Mouse (Mus musculus) neural tube, embryonic 12.5 days (tissue): Measurements from ENCODE around the gene Baz2a. TPM values are rescaled to one million over a fixed set of nuclear protein-coding genes. Genes with fewer than 3 reads are reported as not detected.
"Not testable (repeated sequence)": the region's sequence is repeated elsewhere in the genome, so short reads cannot be mapped to it uniquely, and the experiment has no call there.

Experiments used
- ATAC-seq: fragments of 200-750 bp; cut with Nextera tagmentation; 2 replicates; pipeline ENCODE4 v1.8.0; 2017; ENCODE audit warnings: low read depth, mild to moderate bottlenecking, moderate TSS enrichment, moderate library complexity; ENCODE audit not compliant: low FRiP score
- H3K27ac ChIP-seq: fragments of 300-500 bp; sonication (generic); 2 replicates; pipeline ENCODE4 v1.5.1; 2016
- H3K27me3 ChIP-seq: fragments of 300-500 bp; sonication (generic); replicated peaks from 2 replicates; pipeline ENCODE4 v1.6.1; 2016; ENCODE audit warnings: mild to moderate bottlenecking
- H3K36me3 ChIP-seq: fragments of 300-500 bp; sonication (generic); 2 replicates; pipeline ENCODE4 v1.6.1; 2016; ENCODE audit warnings: mild to moderate bottlenecking
- H3K4me1 ChIP-seq: fragments of 300-500 bp; sonication (generic); 2 replicates; pipeline ENCODE4 v1.6.1; 2016
- H3K4me2 ChIP-seq: fragments of 300-500 bp; sonication (generic); replicated peaks from 2 replicates; pipeline ENCODE4 v1.6.1; 2016; ENCODE audit warnings: mild to moderate bottlenecking
- H3K4me3 ChIP-seq: fragments of 300-500 bp; sonication (generic); 2 replicates; pipeline ENCODE4 v1.5.1; 2016
- H3K9ac ChIP-seq: fragments of 300-500 bp; sonication (generic); 2 replicates; pipeline ENCODE4 v1.6.1; 2016; ENCODE audit warnings: mild to moderate bottlenecking
- H3K9me3 ChIP-seq: fragments of 300-500 bp; sonication (generic); 2 replicates; pipeline ENCODE4 v1.6.1; 2016; ENCODE audit warnings: mild to moderate bottlenecking
- WGBS: fragments of 180-500 bp; shearing (Covaris S2); methylation state at CpG from one replicate; pipeline ENCODE4 v1.1.7; 2016; 5-methylcytosine and 5-hydroxymethylcytosine counted together
- polyA plus RNA-seq: library from polyadenylated mRNA; unstranded; fragments of >200 nt; fragmentation: Nextera tagmentation; extraction: Ambion mirVana; gene quantifications from 2 replicates; pipeline ENCODE4 v1.2.1, GENCODE M21; 2016

Baz2a gene
- polyA plus RNA-seq, 1 experiment from 2014 or later, result 12.2 TPM

- no peaks in the 10 kb centered on the region for H3K9me3 ChIP-seq
- H3K36me3 ChIP-seq, result peaks cover 6% of the 10 kb centered on the region; the same call in 1 of the 2 replicates
- under 1% methylated on average over 62 of the region's 62 CpGs for WGBS
- ATAC-seq, result peak; percentile 59
- no peaks in the 10 kb centered on the region for H3K27me3 ChIP-seq
- peak overlapping the region; percentile 67 for H3K4me2 ChIP-seq
- peak overlapping the region; percentile 72 for H3K4me3 ChIP-seq
- peaks cover 23% of the 10 kb centered on the region for H3K4me1 ChIP-seq
- H3K27ac ChIP-seq, result peak overlapping the region; percentile 97
- peak overlapping the region; percentile 93 for H3K9ac ChIP-seq
These were observed 32.0 kb upstream of the Baz2a start for GRCm38 (mm10) chr10:128059207-128059981.

- no peak for ATAC-seq
- no peaks in the 10 kb centered on the region for H3K9me3 ChIP-seq
- H3K27me3 ChIP-seq, result no peaks in the 10 kb centered on the region
- H3K4me1 ChIP-seq, result peaks cover 23% of the 10 kb centered on the region
- H3K36me3 ChIP-seq, result peaks cover 6% of the 10 kb centered on the region; the same call in 1 of the 2 replicates
- no peak overlapping the region for H3K27ac ChIP-seq
- peak overlapping the region; percentile 93 for H3K9ac ChIP-seq
- 92% methylated on average over 5 of the region's 5 CpGs for WGBS
- no peak overlapping the region; the same call in 1 of the 2 replicates for H3K4me3 ChIP-seq
- H3K4me2 ChIP-seq, result peak overlapping the region; percentile 67
These were observed 30.3 kb upstream of the Baz2a start for GRCm38 (mm10) chr10:128061109-128061508.

- Histone ChIP-seq H3K27me3 (no peaks in the 10 kb centered on the region), H3K36me3 (peaks cover 6% of the 10 kb centered on the region; the same call in 1 of the 2 replicates), H3K9me3 (no peaks in the 10 kb centered on the region), H3K4me3 (no peak overlapping the region), H3K4me2 (no peak overlapping the region), H3K27ac (no peak overlapping the region), H3K4me1 (peaks cover 23% of the 10 kb centered on the region), H3K9ac (no peak overlapping the region)
- ATAC-seq, result no peak
- WGBS, result 95% methylated on average over 6 of the region's 6 CpGs
These were observed 29.0 kb upstream of the Baz2a start for GRCm38 (mm10) chr10:128062221-128062989.

GRCm38 (mm10) chr10:128066072-128066471 lies 25.3 kb upstream of the Baz2a start:
- ATAC-seq, result no peak
- 83% methylated on average over 5 of the region's 5 CpGs for WGBS
- H3K4me3 ChIP-seq, result no peak overlapping the region
- H3K27me3 ChIP-seq, result no peaks in the 10 kb centered on the region
- H3K4me1 ChIP-seq, result 0 out of 2 replicates have a peak, but pooled peaks cover 3% of the 10 kb centered on the region
- no peak overlapping the region for H3K9ac ChIP-seq
- 0 out of 2 replicates have a peak, but pooled peaks cover 4% of the 10 kb centered on the region for H3K9me3 ChIP-seq
- H3K36me3 ChIP-seq, result peaks cover 29% of the 10 kb centered on the region
- H3K27ac ChIP-seq, result no peak overlapping the region
- no peak overlapping the region for H3K4me2 ChIP-seq

GRCm38 (mm10) chr10:128069201-128069600 lies 22.2 kb upstream of the Baz2a start:
- Histone ChIP-seq H3K4me2 (no peak overlapping the region), H3K27me3 (no peaks in the 10 kb centered on the region), H3K9ac (no peak overlapping the region), H3K4me1 (no peaks in the 10 kb centered on the region), H3K9me3 (0 out of 2 replicates have a peak, but pooled peaks cover 4% of the 10 kb centered on the region), H3K36me3 (peaks cover 49% of the 10 kb centered on the region), H3K4me3 (no peak overlapping the region), H3K27ac (no peak overlapping the region)
- no peak for ATAC-seq
- 93% methylated on average over 4 of the region's 4 CpGs for WGBS

GRCm38 (mm10) chr10:128070432-128070831 lies 20.9 kb upstream of the Baz2a start:
- not testable (repeated sequence) for H3K9me3 ChIP-seq, H3K4me1 ChIP-seq, H3K9ac ChIP-seq, ATAC-seq, H3K4me3 ChIP-seq, H3K27ac ChIP-seq, H3K4me2 ChIP-seq, H3K27me3 ChIP-seq
- 97% methylated on average over 2 of the region's 2 CpGs for WGBS
- peaks cover 53% of the 10 kb centered on the region for H3K36me3 ChIP-seq

GRCm38 (mm10) chr10:128078269-128078668 lies 13.1 kb upstream of the Baz2a start:
- not testable (repeated sequence) for H3K4me3 ChIP-seq, ATAC-seq, H3K27ac ChIP-seq, H3K4me1 ChIP-seq, H3K9me3 ChIP-seq, H3K27me3 ChIP-seq, H3K9ac ChIP-seq, H3K4me2 ChIP-seq
- H3K36me3 ChIP-seq, result peaks cover 24% of the 10 kb centered on the region
- 86% methylated on average over 5 of the region's 5 CpGs for WGBS

GRCm38 (mm10) chr10:128080496-128080895 lies 10.9 kb upstream of the Baz2a start:
- Histone ChIP-seq H3K4me1 (peaks cover 11% of the 10 kb centered on the region), H3K4me3 (no peak overlapping the region), H3K36me3 (peaks cover 23% of the 10 kb centered on the region), H3K27me3 (no peaks in the 10 kb centered on the region), H3K4me2 (no peak overlapping the region), H3K27ac (no peak overlapping the region), H3K9me3 (no peaks in the 10 kb centered on the region), H3K9ac (no peak overlapping the region)
- no peak for ATAC-seq
- 90% methylated on average over 1 of the region's 1 CpGs for WGBS

GRCm38 (mm10) chr10:128081807-128082476 lies 9.4 kb upstream of the Baz2a start:
- Histone ChIP-seq H3K4me1 (peaks cover 11% of the 10 kb centered on the region), H3K27ac (no peak overlapping the region), H3K4me2 (peak overlapping the region; percentile 67), H3K9me3 (no peaks in the 10 kb centered on the region), H3K4me3 (peak overlapping the region; percentile 52; the same call in 1 of the 2 replicates), H3K27me3 (no peaks in the 10 kb centered on the region), H3K9ac (peak overlapping the region; percentile 61; the same call in 1 of the 2 replicates), H3K36me3 (peaks cover 34% of the 10 kb centered on the region)
- 72% methylated on average over 6 of the region's 6 CpGs for WGBS
- no peak for ATAC-seq

GRCm38 (mm10) chr10:128082477-128082808 lies 8.9 kb upstream of the Baz2a start:
- 19% methylated on average over 9 of the region's 9 CpGs for WGBS
- Histone ChIP-seq H3K36me3 (peaks cover 33% of the 10 kb centered on the region), H3K9me3 (no peaks in the 10 kb centered on the region), H3K4me3 (peak overlapping the region; percentile 52), H3K9ac (peak overlapping the region; percentile 61), H3K4me1 (peaks cover 11% of the 10 kb centered on the region), H3K4me2 (peak overlapping the region; percentile 67), H3K27ac (no peak overlapping the region), H3K27me3 (no peaks in the 10 kb centered on the region)
- peak; percentile 2; the same call in 1 of the 2 replicates for ATAC-seq

GRCm38 (mm10) chr10:128082880-128083421 lies 8.4 kb upstream of the Baz2a start, which contains the start of gene Atp5b:
Gene Atp5b (plus strand): TSS chr10:128083273.
- peak; percentile 99 for ATAC-seq
- peak within 1 kb of the TSS; percentile 93 for H3K9ac ChIP-seq
- no peaks in the 10 kb centered on the region for H3K27me3 ChIP-seq
- peaks cover 35% of the 10 kb centered on the region for H3K36me3 ChIP-seq
- under 1% methylated on average over 34 of the region's 34 CpGs for WGBS
- peak within 1 kb of the TSS; percentile 97 for H3K4me2 ChIP-seq
- H3K4me3 ChIP-seq, result peak within 1 kb of the TSS; percentile 92
- peak within 1 kb of the TSS; percentile 47; the same call in 1 of the 2 replicates for H3K27ac ChIP-seq
- H3K4me1 ChIP-seq, result peaks cover 11% of the 10 kb centered on the region
- H3K9me3 ChIP-seq, result no peaks in the 10 kb centered on the region
